Mouse (Mus musculus): ENCODE measurements around the gene Cib1.

GRCm38 (mm10) chr7:80201888-80202540, 30.6 kb downstream of the Cib1 start:
- no peak for TF ChIP-seq POLR2A (IDR thresholded peaks at IDR 0.05; ENCODE audit: extremely low read depth, insufficient read depth, low read length)
- TF ChIP-seq CTCF (IDR thresholded peaks at IDR 0.05; ENCODE audit: extremely low read depth, insufficient read depth, low read length): no peak
